Mouse (Mus musculus): ENCODE measurements around the gene Mup4. TPM values are rescaled to one million over a fixed set of nuclear protein-coding genes. Genes with fewer than 3 reads are reported as not detected.
A peak's percentile ranks its signal among the peaks of the same experiment; 100 is the strongest.

The Mup4 gene
- polyA plus RNA-seq, 1 experiment = not detected

GRCm38 (mm10) chr4:59928347-59928746 is 32.2 kb downstream of the Mup4 start:
- H3ac ChIP-seq (ENCODE audit: control insufficient read depth, insufficient read length) = no peak overlapping the region
- no peak overlapping the region for H3K4me3 ChIP-seq
- H3K27me3 ChIP-seq (ENCODE audit: control insufficient read depth, insufficient read depth, insufficient read length) = peaks cover 15% of the 10 kb centered on the region
- no peaks in the 10 kb centered on the region for H3K79me2 ChIP-seq (ENCODE audit: control insufficient read depth, insufficient read depth)
- no peak for TF ChIP-seq E2F4 (IDR thresholded peaks at IDR 0.05; ENCODE audit: insufficient read depth)
- TF ChIP-seq TCF12 (IDR thresholded peaks at IDR 0.05; ENCODE audit: insufficient read depth, poor library complexity, severe bottlenecking) = no peak
- no peak for TF ChIP-seq MAX (IDR thresholded peaks at IDR 0.05; ENCODE audit: low read depth)
- peak; percentile 65; the same call in 1 of the 2 replicates for TF ChIP-seq CEBPB (IDR thresholded peaks at IDR 0.05; ENCODE audit: insufficient read depth, poor library complexity, severe bottlenecking)
- H3K4me2 ChIP-seq (ENCODE audit: low read depth) = no peak overlapping the region
- H3K36me3 ChIP-seq (ENCODE audit: control insufficient read depth, insufficient read depth) = no peaks in the 10 kb centered on the region

GRCm38 (mm10) chr4:59927666-59928065 is 32.8 kb downstream of the Mup4 start:
- no peak for TF ChIP-seq MAX (IDR thresholded peaks at IDR 0.05; ENCODE audit: low read depth)
- TF ChIP-seq MYOG (IDR thresholded peaks at IDR 0.05; ENCODE audit: control insufficient read depth in 1 of 3, insufficient read depth in 1 of 3, insufficient read length in 2 of 3, low read depth in 2 of 3) = no peak
- no peak for TF ChIP-seq TCF3 (IDR thresholded peaks at IDR 0.05; ENCODE audit: insufficient read length, low read depth)
- no peak for TF ChIP-seq POLR2AphosphoS2 (IDR thresholded peaks at IDR 0.05; ENCODE audit: insufficient read length, low read depth)
- TF ChIP-seq REST (IDR thresholded peaks at IDR 0.05; ENCODE audit: insufficient read depth, insufficient read length) = no peak
- TF ChIP-seq MYOD1 (IDR thresholded peaks at IDR 0.05; ENCODE audit: control insufficient read depth in 1 of 3, insufficient read length in 2 of 3, low read depth in 2 of 3) = no peak
- no peak for TF ChIP-seq SRF (IDR thresholded peaks at IDR 0.05; ENCODE audit: control insufficient read depth, insufficient read length, low read depth)
- no peak for TF ChIP-seq POLR2A (IDR thresholded peaks at IDR 0.05; ENCODE audit: insufficient read length, low read depth)
- no peak for TF ChIP-seq CEBPB (IDR thresholded peaks at IDR 0.05; ENCODE audit: insufficient read depth, poor library complexity, severe bottlenecking)
- TF ChIP-seq TCF12 (IDR thresholded peaks at IDR 0.05; ENCODE audit: insufficient read depth, poor library complexity, severe bottlenecking) = no peak
- no peak for TF ChIP-seq USF1 (IDR thresholded peaks at IDR 0.05; ENCODE audit: low read depth)
- no peak for TF ChIP-seq E2F4 (IDR thresholded peaks at IDR 0.05; ENCODE audit: insufficient read depth)
- H3K79me2 ChIP-seq (ENCODE audit: control insufficient read depth, insufficient read depth) = no peaks in the 10 kb centered on the region
- H3K27me3 ChIP-seq (ENCODE audit: control insufficient read depth, insufficient read depth, insufficient read length) = peaks cover 15% of the 10 kb centered on the region
- H3K36me3 ChIP-seq (ENCODE audit: control insufficient read depth, insufficient read depth) = no peaks in the 10 kb centered on the region
- H3K4me3 ChIP-seq = no peak overlapping the region
- no peak overlapping the region for H3K4me2 ChIP-seq (ENCODE audit: low read depth)
- H3ac ChIP-seq (ENCODE audit: control insufficient read depth, insufficient read length) = no peak overlapping the region

- H3K27me3 ChIP-seq (ENCODE audit: control insufficient read depth, insufficient read depth, insufficient read length) = peaks cover 17% of the 10 kb centered on the region
- no peak overlapping the region for H3K4me3 ChIP-seq
- H3K4me2 ChIP-seq (ENCODE audit: low read depth) = no peak overlapping the region
- TF ChIP-seq E2F4 (IDR thresholded peaks at IDR 0.05; ENCODE audit: insufficient read depth) (no peak), POLR2AphosphoS2 (IDR thresholded peaks at IDR 0.05; ENCODE audit: insufficient read length, low read depth) (no peak), MAX (IDR thresholded peaks at IDR 0.05; ENCODE audit: low read depth) (no peak), REST (IDR thresholded peaks at IDR 0.05; ENCODE audit: insufficient read depth, insufficient read length) (no peak), MYOD1 (IDR thresholded peaks at IDR 0.05; ENCODE audit: control insufficient read depth in 1 of 3, insufficient read length in 2 of 3, low read depth in 2 of 3) (no peak), USF1 (IDR thresholded peaks at IDR 0.05; ENCODE audit: low read depth) (no peak), TCF12 (IDR thresholded peaks at IDR 0.05; ENCODE audit: insufficient read depth, poor library complexity, severe bottlenecking) (no peak), MYOG (IDR thresholded peaks at IDR 0.05; ENCODE audit: control insufficient read depth in 1 of 3, insufficient read depth in 1 of 3, insufficient read length in 2 of 3, low read depth in 2 of 3) (no peak)
- no peaks in the 10 kb centered on the region for H3K79me2 ChIP-seq (ENCODE audit: control insufficient read depth, insufficient read depth)
- no peak overlapping the region for H3ac ChIP-seq (ENCODE audit: control insufficient read depth, insufficient read length)
- H3K36me3 ChIP-seq (ENCODE audit: control insufficient read depth, insufficient read depth) = no peaks in the 10 kb centered on the region
Observed at GRCm38 (mm10) chr4:59925082-59925481, 35.4 kb downstream of the Mup4 start.

- no peak overlapping the region for H3K4me3 ChIP-seq
- H3K27me3 ChIP-seq (ENCODE audit: control insufficient read depth, insufficient read depth, insufficient read length) = peaks cover 21% of the 10 kb centered on the region
- TF ChIP-seq E2F4 (IDR thresholded peaks at IDR 0.05; ENCODE audit: insufficient read depth) (no peak), MYOG (IDR thresholded peaks at IDR 0.05; ENCODE audit: control insufficient read depth in 1 of 3, insufficient read depth in 1 of 3, insufficient read length in 2 of 3, low read depth in 2 of 3) (no peak), SRF (IDR thresholded peaks at IDR 0.05; ENCODE audit: control insufficient read depth, insufficient read length, low read depth) (no peak), POLR2A (IDR thresholded peaks at IDR 0.05; ENCODE audit: insufficient read length, low read depth) (no peak), MYOD1 (IDR thresholded peaks at IDR 0.05; ENCODE audit: control insufficient read depth in 1 of 3, insufficient read length in 2 of 3, low read depth in 2 of 3) (no peak), MAX (IDR thresholded peaks at IDR 0.05; ENCODE audit: low read depth) (no peak), CEBPB (IDR thresholded peaks at IDR 0.05; ENCODE audit: insufficient read depth, poor library complexity, severe bottlenecking) (no peak), USF1 (IDR thresholded peaks at IDR 0.05; ENCODE audit: low read depth) (no peak), TCF3 (IDR thresholded peaks at IDR 0.05; ENCODE audit: insufficient read length, low read depth) (no peak), TCF12 (IDR thresholded peaks at IDR 0.05; ENCODE audit: insufficient read depth, poor library complexity, severe bottlenecking) (no peak), POLR2AphosphoS2 (IDR thresholded peaks at IDR 0.05; ENCODE audit: insufficient read length, low read depth) (no peak), REST (IDR thresholded peaks at IDR 0.05; ENCODE audit: insufficient read depth, insufficient read length) (no peak)
- no peaks in the 10 kb centered on the region for H3K36me3 ChIP-seq (ENCODE audit: control insufficient read depth, insufficient read depth)
- no peak overlapping the region for H3ac ChIP-seq (ENCODE audit: control insufficient read depth, insufficient read length)
- no peaks in the 10 kb centered on the region for H3K79me2 ChIP-seq (ENCODE audit: control insufficient read depth, insufficient read depth)
- no peak overlapping the region for H3K4me2 ChIP-seq (ENCODE audit: low read depth)
Observed at GRCm38 (mm10) chr4:59917966-59918365, 42.5 kb downstream of the Mup4 start.
